Mouse (Mus musculus) urinary bladder, postnatal 25 days (tissue): Measurements from ENCODE around the gene D430041D05Rik.

ENCODE experiments used
- DNase-seq: peaks from one replicate; pipeline ENCODE4 v3.0.0; 2022; ENCODE audit warnings: low spot score

Gene D430041D05Rik

DNA sequence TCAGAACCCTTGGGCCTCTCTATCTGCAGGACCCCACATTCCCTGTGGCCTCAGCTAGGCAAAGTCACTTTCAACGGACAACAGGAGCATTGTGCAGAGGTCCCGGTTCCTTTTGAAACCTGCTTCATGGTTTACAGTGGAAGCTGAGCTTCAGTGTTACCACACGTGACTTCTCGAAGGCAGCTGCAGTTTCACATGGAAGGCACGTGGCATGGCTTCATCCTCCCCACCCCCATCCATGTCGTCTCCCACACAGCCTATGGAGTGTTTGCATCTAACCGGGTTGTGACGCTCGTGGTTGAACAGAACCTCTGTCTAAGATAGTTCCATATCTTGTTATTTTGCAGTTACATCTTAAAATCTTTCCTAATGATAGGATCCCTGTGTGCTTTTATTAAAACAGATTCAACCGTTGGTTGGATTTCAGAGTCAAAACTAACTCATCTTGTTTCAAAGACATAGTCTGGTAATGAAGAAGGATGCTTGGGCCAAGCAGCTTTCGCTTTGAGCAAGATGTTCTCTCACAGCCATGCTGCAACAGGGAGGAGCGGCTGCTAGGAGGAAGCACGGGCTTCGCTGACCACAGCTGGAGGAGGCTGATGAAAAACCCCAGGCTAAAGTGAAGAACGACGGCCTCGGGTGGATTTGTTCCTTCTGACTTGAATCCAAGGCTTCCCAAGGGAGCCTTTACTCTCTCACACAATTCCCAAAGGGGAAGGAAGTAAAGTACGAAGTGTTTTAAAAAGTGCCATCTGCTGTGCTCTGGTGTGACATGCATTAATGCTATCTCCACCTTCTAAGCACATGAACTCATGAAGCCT lies 149.7 kb downstream of the D430041D05Rik start:
- DNase-seq: no peak

DNA sequence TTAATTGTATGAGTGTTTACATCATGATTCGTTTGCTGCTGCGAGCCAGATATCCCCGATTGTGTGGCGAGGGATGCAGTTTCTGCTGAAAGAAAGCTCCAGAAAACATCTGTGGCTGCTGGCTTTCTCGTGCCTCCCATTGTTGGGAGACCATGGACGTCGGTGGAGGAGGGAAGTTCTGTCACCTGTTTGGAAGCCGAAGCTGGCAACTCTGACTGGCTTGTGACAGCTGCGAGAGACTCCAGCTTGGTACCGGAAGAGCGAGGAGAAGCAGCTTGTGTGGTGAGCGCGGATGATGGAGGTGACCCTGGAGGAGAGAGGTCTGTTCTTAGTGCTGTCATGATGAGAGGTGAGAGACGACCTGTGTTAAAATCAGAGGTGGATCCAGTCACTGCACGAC lies 154.2 kb downstream of the D430041D05Rik start:
- DNase-seq: no peak

- DNase-seq: no peak
These were observed 155.9 kb downstream of the D430041D05Rik start for GRCm38 (mm10) chr2:104254944-104255343.

DNA sequence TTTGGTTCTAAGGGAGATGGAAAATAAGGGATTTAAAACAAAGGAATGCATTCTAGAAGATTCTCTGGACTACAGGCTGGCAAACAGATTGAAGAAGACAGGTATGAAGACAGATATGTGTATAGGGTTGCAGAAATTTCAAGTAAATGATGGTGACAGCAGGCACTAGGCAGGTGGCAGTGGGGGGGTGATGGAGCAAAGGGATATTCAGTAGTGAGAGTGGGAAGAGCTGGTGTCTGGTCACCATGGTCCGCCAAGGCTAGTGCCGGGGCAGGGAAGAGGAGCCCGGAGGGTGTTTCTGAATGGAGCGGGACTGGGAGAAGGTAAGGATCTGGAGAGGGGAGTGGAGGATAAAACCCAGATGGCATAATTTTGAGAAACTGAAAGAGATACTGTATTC lies 157.5 kb downstream of the D430041D05Rik start:
- no peak for DNase-seq

DNA sequence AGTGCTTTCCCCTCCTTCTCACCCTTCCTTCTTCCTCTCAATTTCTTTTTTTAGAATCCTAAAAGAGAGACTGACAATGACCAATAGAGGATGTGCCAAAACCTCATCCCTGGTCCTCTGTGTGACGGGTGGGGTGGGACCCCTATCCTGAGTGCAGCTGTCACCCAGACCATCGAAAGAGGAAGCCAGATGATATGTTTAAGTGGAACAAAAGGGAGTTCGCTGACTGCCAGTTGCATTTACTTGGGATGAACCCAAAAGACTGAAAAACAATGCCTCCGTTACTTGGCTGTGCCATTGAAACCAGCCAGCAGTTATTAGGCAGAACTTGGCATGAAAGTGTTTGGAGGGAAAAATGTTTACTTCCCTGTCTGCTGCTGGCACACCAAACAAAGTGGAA lies 159.2 kb downstream of the D430041D05Rik start:
- DNase-seq: no peak

DNA sequence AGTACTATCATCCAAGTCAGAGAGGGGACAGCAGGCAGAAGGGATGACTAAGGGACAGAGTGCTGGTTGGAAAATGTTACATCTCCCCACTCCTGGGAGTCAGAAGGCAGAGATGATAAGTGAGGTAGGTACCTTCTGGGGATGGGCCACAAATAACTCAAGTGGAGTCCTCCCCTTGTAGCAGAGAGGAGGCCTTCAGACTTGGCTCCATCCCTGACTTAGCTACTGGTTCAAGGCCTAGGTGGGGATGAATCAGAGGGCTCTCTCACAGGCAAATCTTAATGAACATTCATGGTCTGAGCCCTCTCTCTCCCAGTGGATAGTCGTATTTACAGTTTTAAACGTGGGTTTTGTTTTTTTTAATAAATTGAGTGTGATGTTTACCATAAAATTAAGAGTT lies 161.0 kb downstream of the D430041D05Rik start:
- no peak for DNase-seq

GRCm38 (mm10) chr2:104246851-104247250 lies 164.0 kb downstream of the D430041D05Rik start:
- DNase-seq: no peak

- no peak for DNase-seq
These were observed 168.8 kb downstream of the D430041D05Rik start for GRCm38 (mm10) chr2:104242055-104242454.

DNA sequence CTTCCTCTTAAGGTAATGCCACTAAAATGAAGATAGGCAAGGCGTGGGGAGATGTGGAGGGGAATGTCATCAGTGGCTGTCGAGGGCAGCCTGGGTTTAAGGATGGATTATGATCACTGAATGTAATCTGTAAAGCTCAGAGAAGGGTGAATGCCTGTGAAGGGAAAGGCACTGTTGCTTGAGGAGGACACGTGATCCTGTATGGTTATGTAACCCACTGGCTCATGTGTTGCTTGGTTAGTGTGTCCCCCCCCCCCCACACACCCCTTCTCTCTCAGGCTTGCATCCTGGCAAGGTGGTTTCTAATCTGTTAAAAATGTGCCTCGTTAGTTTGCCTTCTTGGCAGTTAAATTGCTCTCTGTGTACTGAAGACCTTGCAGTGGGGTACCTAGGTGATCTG lies 173.7 kb downstream of the D430041D05Rik start:
- DNase-seq: no peak

- DNase-seq: no peak
These were observed 180.4 kb downstream of the D430041D05Rik start for GRCm38 (mm10) chr2:104230444-104230843.

DNA sequence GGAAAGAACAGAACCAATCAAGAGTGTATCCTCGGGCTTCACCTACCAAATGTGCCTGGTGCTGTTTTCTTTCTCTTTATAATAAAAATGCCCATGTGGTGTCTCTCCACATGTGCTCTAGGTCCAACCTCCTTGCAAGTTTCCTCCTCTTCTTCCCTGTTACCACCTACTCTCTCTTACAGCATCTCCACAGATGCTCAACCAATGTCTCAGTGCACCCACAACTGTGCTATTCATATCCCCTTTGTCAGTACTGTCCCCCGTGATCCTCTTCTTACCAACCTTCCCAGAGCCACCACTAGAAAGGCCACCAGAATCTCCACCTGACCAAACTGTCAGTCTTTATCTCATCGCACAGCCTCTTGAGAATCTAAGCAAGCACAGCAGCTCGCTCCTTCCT lies 184.8 kb downstream of the D430041D05Rik start:
- no peak for DNase-seq

DNA sequence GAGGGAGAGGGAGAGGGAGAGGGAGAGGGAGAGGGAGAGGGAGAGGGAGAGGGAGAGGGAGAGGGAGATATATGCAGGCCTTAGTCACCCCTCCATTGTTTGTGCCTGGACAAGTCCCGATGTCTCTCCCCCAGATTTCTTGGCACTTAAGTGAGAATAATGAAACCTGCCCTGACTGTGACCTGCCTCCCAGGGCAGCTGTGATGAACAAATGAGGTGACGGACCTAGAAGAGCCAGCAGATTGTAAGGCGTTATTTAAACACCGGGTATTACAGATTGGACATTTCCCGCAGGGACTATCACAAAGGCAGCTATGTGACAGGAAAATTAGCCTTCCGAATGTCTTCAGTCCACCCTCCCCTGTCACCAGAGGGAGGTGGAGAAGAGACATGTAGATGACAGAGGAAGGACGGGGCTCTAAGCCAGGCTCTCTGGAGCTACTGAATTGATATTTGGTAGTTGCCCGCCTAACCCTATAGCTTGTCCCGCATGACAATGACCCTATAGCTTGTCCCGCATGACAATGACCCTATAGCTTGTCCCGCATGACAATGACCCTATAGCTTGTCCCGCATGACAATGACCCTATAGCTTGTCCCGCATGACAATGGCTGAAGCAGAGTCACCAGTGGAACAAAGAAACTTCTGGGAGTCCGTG lies 191.0 kb downstream of the D430041D05Rik start:
- DNase-seq: no peak

DNA sequence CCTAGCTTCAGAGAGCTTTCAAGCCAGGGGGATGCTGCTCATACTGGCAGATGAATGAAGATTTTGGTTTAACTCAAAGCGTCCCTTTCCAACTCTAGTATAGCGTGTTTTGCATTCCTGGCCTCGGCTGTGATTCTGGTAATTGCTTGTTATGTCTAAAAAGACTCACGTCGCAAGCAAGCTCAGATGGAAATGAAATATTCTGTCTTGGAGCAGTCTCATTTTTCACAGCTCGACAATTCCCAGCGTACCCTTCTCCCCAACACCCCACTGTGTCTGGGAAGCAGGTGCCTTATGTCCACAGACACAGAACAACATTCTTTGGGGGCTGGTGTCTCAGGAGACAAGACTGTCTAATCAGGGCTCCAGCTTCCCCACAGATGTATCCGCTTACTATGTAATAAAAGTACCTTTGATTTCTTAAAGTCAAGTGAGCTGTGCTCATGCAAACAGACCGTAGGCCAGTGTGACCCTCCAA lies 192.2 kb downstream of the D430041D05Rik start:
- no peak for DNase-seq

DNA sequence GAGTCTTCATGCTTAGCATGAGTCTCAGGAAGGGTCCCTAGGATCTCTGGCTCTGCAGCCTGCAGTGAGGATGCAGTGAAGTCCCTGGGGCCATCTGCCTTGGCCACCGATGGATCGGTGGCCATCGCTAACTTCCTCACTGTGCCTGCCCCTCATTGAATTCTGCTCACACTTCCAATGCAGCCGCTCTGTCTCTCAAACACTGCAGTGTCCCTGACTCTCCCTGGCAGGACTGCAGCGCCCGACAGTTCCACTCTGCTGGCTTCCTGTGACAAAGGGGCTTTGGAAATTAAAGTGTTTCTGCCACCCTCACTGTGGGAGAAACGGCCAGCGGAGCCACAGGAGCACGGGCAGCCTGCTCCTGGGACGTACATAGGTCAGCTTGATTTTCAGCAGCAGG lies 192.7 kb downstream of the D430041D05Rik start:
- no peak for DNase-seq

DNA sequence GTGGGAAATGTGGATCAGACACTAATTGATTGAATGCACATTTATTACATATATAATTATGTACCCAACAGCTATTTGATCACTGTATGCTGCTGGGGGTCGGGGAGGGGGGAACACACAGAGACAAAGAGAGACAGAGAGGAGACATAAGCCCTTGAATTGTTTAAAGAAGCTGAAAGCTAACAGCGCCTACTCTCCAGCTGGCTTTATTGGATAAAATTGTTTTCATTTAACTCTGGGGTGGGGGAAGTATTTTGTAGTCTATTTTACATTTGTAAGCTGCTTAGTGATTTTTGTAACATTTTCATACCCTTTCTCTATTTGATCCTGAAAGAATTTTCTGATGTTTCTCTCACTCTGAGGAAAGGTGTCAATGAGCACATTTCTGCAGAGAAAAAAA lies 201.4 kb downstream of the D430041D05Rik start:
- DNase-seq: no peak

GRCm38 (mm10) chr2:104208415-104208814 lies 202.4 kb downstream of the D430041D05Rik start:
- no peak for DNase-seq

DNA sequence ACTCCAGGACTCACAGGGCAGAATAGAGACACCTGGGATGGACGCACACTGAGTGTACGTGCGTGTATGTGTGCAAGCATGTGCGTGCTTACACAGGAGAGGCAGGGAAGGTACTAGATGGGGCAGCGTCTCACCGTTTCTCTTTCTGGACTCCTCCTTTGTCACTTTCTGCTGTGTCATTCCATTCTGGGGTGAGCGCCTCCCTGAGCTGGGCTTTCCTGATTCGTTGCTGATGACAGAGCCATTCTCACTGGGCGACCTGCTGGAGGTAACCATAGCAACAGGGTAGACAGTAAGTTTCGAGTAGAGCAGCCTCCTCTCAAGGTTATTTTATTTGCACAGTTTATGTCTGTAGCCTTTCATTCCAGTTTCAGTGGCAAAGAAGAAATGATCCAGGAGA lies 202.9 kb downstream of the D430041D05Rik start:
- no peak for DNase-seq

GRCm38 (mm10) chr2:104205623-104206022 lies 205.2 kb downstream of the D430041D05Rik start:
- DNase-seq: no peak

DNA sequence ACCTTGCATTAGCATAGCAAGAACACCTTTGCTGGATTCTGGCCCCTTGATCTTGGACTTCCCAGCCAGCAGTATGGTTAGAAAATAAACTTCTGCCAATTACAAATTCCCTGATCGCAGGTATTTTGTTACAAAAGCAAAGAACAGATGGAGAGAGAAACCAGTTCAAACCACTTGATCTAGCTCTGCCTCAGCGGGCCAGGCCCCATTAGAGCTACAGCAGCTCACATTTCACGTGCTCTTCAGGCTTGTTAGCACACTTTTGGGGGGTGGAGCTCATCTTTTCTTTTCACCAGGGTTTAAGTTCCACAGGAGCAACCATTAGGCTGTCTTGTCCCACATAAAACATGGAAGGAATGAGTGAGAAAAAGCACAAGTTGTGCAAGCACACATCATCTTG lies 210.6 kb downstream of the D430041D05Rik start:
- no peak for DNase-seq

DNA sequence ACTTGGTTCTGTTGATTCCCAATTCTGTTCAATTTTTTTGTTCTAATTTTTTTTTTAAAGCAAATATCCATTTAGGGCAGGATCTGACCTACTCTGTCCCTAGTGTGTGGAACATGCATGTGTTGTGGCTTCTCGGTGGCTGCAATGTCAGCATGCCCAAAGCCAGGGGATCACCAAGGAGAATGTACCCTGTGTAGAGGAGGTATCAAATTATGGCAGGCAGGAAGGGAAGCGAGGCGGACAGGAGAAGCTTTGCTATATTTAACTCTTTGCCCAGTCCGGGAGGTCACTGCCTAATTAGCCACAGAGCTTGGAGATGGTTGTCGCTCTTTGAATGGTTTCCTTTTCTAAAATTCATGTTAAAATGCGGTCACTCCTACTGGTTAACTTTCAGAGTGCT lies 212.6 kb downstream of the D430041D05Rik start:
- no peak for DNase-seq

GRCm38 (mm10) chr2:104197281-104197680 lies 213.5 kb downstream of the D430041D05Rik start:
- DNase-seq: no peak

- no peak for DNase-seq
These were observed 218.2 kb downstream of the D430041D05Rik start for GRCm38 (mm10) chr2:104192401-104193141.

- DNase-seq: no peak
These were observed 219.1 kb downstream of the D430041D05Rik start for GRCm38 (mm10) chr2:104191723-104192122.
